Mouse (Mus musculus) frontal cortex, postnatal 14 days (tissue): ENCODE measurements around the gene Coro6.
A peak's percentile ranks its signal among the peaks of the same experiment; 100 is the strongest.

Experiments used
- DNase-seq, 2 experiments: peaks; one replicate each; pipeline ENCODE4 v3.0.0; 2022; ENCODE audit warnings: low spot score in 2 of 2

Coro6 gene

GRCm38 (mm10) chr11:77493512-77494343 is 31.5 kb downstream of the Coro6 start, which contains the start of gene Git1:
Gene Git1, plus strand, starts transcription at chr11:77493562.
- DNase-seq, result peak; percentile 46 to 59

GRCm38 (mm10) chr11:77494344-77494676 is 32.1 kb downstream of the Coro6 start:
- DNase-seq, result no peak

GRCm38 (mm10) chr11:77494782-77495181 is 32.6 kb downstream of the Coro6 start:
- no peak for DNase-seq

- no peak for DNase-seq
Measured at GRCm38 (mm10) chr11:77495507-77495906, 33.3 kb downstream of the Coro6 start.

- DNase-seq, result peak in 1 of 2 experiments; percentile 36
Measured at GRCm38 (mm10) chr11:77497341-77497756, 35.1 kb downstream of the Coro6 start.

DNA sequence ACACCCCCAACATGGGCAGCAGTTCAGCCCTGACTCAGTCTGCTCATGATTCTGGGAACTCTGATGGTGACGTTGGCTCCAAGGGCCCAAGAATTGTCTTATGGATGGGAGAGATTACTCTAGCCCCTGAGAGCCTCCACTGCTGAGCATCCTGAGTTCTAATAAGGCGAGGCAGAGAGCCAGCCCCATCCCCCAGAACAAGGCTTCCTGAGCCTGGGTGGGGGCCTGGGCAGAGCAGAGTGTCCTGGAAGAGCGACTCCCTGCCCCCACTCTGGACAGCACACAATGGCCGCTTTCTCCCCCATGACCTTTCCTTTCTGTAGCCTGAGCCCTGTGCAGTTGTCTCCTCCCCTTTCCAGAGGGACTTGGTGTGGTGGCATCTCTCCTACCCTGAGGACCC is 35.6 kb downstream of the Coro6 start:
- DNase-seq, result peak in 1 of 2 experiments; percentile 8

GRCm38 (mm10) chr11:77498261-77499139 is 36.3 kb downstream of the Coro6 start:
- DNase-seq, result no peak

- DNase-seq, result peak in 1 of 2 experiments; percentile 18
Measured at GRCm38 (mm10) chr11:77499354-77499753, 37.1 kb downstream of the Coro6 start.

DNA sequence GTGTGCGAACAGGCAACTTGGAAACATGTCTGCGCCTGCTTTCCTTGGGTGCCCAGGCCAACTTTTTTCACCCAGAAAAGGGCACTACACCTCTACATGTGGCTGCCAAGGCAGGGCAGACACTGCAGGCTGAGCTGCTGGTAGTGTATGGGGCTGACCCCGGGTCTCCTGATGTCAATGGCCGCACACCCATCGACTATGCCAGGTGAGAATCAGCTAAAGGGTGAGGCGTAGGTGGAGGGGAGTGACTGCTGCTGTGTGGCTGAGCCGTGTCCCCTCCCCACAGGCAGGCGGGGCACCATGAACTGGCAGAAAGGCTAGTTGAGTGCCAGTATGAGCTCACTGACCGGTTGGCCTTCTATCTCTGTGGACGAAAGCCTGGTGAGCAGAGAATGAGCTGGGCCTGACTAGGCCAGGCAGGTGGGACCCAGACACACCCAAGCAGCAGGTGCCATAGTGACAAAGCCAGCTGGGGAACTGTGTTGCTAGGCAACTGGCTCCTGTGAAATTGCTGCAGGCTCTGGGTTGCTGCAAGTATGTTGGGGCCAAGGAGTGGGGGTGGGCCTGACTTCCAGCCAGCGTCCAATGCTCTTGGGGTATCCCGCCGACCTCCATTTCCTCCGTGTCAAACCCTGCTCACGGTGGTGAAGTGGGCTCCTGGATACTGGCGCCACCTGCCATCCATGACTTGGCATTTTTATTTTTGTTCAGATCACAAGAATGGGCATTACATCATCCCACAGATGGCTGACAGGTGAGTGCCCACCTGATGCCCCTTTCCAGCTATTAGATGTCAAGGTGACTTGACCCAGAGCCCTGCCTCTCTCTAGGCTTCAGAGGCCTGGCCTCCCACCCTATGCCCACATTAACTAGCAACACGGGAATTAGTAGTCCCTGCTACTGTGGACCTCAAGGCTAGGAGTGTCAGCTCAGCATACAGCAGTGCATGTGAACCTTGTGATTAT is 38.4 kb downstream of the Coro6 start:
- peak in 1 of 2 experiments; percentile 42 for DNase-seq

- peak; percentile 65 to 66 for DNase-seq
Measured at GRCm38 (mm10) chr11:77501392-77501791, 39.2 kb downstream of the Coro6 start.

DNA sequence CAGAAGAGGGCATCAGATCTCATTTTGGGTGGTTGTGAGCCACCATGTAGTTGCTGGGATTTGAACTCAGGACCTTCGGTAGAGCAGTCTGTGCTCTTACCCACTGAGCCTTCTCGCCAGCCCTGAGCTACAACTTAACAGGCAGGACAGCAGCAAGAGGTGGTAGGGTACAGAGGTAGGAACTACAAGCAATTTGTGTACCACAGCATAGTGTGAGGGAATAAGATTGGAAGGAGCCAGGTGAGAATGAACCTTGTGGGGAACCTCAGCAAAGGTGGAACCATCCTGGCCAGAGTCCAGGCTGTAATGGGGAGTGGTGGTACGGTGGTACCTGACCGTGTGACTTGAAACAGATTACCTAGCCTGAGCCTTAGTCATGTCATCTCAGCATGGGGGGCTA is 39.8 kb downstream of the Coro6 start:
- no peak for DNase-seq

- no peak for DNase-seq
Measured at GRCm38 (mm10) chr11:77502481-77502880, 40.3 kb downstream of the Coro6 start.

DNA sequence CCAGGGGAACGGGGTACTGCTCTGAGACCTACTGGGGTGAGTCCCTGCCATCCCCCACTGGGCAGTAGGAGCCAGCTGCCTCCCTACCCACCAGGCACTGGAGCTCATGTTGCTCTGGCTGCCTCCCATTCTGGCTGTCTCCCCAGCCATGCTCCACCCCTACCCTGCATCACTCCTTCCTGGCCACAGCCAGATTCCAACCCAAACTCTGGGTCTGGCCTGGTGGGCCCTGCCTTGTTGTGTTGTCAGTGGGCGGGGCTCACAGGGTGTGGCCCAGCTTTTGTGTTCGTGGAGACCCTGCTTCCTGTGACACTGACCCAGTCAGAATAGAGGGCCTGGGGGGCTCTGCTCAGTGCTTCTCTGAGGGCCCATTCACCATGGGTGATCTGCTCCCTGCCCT is 41.3 kb downstream of the Coro6 start:
- DNase-seq, result peak in 1 of 2 experiments; percentile 13

- no peak for DNase-seq
Measured at GRCm38 (mm10) chr11:77504377-77504776, 42.2 kb downstream of the Coro6 start.

DNA sequence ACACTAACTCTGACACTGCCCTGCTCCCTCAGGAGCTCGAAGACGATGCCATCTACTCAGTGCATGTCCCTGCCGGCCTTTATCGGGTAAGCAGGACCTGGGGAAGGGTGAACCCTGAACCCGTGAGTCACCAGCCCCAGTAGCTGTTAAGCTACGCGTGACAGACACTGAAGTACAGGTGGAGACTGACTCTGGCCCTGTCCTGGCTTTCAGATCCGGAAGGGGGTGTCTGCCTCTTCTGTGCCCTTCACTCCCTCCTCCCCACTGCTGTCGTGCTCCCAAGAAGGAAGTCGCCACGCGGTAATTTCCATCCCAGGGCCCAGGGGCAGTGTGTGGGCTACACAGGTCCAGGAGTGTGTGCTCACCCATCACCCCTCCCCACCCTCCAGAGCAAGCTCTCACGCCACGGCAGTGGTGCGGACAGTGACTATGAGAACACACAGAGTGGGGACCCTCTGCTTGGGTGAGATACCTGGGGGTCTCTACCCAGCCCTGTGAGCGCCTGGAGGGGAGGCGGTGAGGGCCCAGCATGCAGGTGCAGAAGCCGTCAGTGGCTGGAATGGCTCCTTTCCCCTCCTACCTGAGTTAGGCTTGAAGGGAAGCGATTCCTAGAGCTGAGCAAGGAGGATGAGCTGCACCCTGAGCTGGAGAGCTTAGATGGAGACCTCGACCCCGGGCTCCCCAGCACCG is 43.2 kb downstream of the Coro6 start:
- no peak for DNase-seq

GRCm38 (mm10) chr11:77506273-77506672 is 44.1 kb downstream of the Coro6 start:
- DNase-seq, result no peak

- DNase-seq, result no peak
Measured at GRCm38 (mm10) chr11:77506941-77507340, 44.7 kb downstream of the Coro6 start.

DNA sequence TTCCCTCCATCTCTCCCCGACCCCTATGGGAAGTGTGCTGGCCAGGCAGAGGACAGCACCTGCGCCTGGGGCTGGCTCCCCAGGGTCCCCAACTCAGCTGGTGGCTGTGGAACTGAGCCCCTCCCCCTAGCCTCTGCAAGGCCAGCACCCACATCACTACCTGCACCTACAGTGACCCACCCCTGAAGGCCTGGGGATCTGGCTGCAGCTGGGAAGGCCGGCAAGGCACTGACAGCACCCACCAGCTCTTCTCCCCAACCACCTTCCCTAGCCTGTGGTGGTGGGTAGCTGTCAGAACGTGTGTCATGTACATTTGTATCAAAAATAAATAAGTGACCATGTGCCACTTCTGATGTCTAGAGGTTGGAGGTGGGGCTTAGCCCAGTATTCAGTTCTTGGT is 45.2 kb downstream of the Coro6 start:
- peak in 1 of 2 experiments; percentile 22 for DNase-seq

DNA sequence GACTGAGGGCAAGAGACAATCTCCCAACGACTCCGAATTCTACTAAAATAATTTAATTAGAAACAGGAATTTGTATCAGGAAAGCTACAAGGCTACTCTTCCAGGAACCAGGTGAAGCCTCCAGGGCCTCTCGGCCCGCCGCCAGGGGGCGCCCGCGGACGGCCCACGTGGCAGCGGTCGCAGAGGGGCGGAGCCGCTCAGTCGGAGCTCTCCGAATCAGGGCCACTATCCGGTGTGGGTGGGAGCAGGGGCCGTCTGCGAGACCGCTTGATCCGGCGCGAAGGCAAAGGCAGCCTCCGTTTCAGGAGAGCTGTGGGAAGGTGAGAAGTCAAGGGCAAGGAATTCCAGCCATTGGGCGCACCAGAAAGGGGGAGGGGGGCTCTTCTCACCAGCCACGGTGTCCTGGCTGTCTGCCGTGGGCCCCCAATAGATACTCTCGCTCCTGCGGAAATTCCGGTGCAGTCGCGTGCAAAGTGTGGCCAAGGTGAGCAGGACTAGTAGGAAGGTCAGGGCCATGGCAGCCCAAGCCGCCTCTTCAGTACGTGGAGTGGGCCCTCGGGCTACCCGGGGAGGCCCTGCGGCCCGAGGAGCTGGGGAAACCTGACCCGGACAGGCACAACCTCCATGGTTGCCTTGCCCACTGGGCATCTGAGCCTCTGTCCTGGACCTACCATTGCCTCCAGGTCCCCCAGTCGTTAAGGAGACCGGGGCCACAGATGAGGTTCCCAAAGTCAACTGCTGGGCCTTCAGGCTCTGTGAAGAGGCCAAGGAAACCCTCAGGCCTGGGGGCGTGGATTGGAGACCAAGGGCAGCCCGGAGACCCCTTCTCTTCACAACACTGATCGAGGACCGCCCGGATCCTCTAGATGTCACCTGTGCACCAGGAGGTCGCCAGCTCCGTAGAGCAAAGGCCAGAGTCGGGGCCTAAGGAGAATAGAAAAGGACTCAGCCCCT is 46.1 kb downstream of the Coro6 start:
- DNase-seq, result peak; percentile 72 to 77

DNA sequence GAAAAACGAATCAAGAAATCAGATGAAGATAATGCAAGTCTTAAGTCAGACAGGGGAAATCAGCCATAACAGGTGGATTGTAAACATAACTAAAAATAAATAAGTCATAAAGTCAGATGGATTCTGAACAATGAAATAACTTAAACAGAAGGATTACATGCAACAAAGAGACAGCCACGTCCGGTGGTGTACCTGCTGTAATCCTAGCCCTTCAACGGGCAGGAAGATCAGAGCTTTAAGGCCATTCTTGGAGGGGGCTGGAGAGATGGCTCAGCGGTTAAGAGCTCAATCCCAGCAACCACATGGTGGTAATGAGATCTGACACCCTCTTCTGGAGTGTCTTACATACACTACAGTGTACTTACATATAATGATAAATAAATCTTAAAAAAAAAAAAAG is 49.1 kb downstream of the Coro6 start:
- no peak for DNase-seq
